Mouse (Mus musculus) CD4-positive, CD25-positive, alpha-beta regulatory T cell, adult 2 months (primary cell): ENCODE results near the gene Gpd2.

Experiments used
- DNase-seq: peaks from one replicate; pipeline ENCODE4 v3.0.0-alpha.2; 2012; ENCODE audit warnings: low read depth, low spot score

The Gpd2 gene

GRCm38 (mm10) chr2:57250113-57250512, 12.7 kb downstream of the Gpd2 start:
- DNase-seq = no peak

GRCm38 (mm10) chr2:57251636-57252317, 14.3 kb downstream of the Gpd2 start:
- no peak for DNase-seq

- no peak for DNase-seq
Observed at GRCm38 (mm10) chr2:57252542-57253301, 15.3 kb downstream of the Gpd2 start.

- no peak for DNase-seq
Observed at GRCm38 (mm10) chr2:57254267-57254666, 16.8 kb downstream of the Gpd2 start.

GRCm38 (mm10) chr2:57255153-57255670, 17.8 kb downstream of the Gpd2 start:
- DNase-seq = no peak

- DNase-seq = no peak
Observed at GRCm38 (mm10) chr2:57255836-57256235, 18.4 kb downstream of the Gpd2 start.

- DNase-seq = no peak
Observed at GRCm38 (mm10) chr2:57256459-57256858, 19.0 kb downstream of the Gpd2 start.

GRCm38 (mm10) chr2:57261286-57262077, 24.0 kb downstream of the Gpd2 start:
- DNase-seq = no peak

GRCm38 (mm10) chr2:57263431-57263830, 26.0 kb downstream of the Gpd2 start:
- DNase-seq = no peak

GRCm38 (mm10) chr2:57264912-57265311, 27.5 kb downstream of the Gpd2 start:
- DNase-seq = no peak

- no peak for DNase-seq
Observed at GRCm38 (mm10) chr2:57266679-57267393, 29.4 kb downstream of the Gpd2 start.

GRCm38 (mm10) chr2:57267394-57267716, 29.9 kb downstream of the Gpd2 start:
- DNase-seq = no peak

- no peak for DNase-seq
Observed at GRCm38 (mm10) chr2:57267896-57268295, 30.5 kb downstream of the Gpd2 start.

- DNase-seq = no peak
Observed at GRCm38 (mm10) chr2:57268839-57269238, 31.4 kb downstream of the Gpd2 start.

GRCm38 (mm10) chr2:57269690-57270435, 32.4 kb downstream of the Gpd2 start:
- DNase-seq = no peak

- no peak for DNase-seq
Observed at GRCm38 (mm10) chr2:57280190-57280723, 42.8 kb downstream of the Gpd2 start.

- DNase-seq = no peak
Observed at GRCm38 (mm10) chr2:57283791-57284190, 46.4 kb downstream of the Gpd2 start.

GRCm38 (mm10) chr2:57285197-57285596, 47.8 kb downstream of the Gpd2 start:
- no peak for DNase-seq

- DNase-seq = no peak
Observed at GRCm38 (mm10) chr2:57287986-57288385, 50.6 kb downstream of the Gpd2 start.

GRCm38 (mm10) chr2:57293571-57293970, 56.1 kb downstream of the Gpd2 start:
- DNase-seq = no peak

GRCm38 (mm10) chr2:57296069-57296468, 58.6 kb downstream of the Gpd2 start:
- DNase-seq = no peak
